Mouse (Mus musculus): Measurements from ENCODE around the gene BC005624. TPM values are rescaled to one million over a fixed set of nuclear protein-coding genes. Genes with fewer than 3 reads are reported as not detected.

The BC005624 gene
- 4.2 and 6.4 TPM in 2 replicates for polyA plus RNA-seq (2012; rRNA removed; ENCODE audit: low replicate concordance)

DNA sequence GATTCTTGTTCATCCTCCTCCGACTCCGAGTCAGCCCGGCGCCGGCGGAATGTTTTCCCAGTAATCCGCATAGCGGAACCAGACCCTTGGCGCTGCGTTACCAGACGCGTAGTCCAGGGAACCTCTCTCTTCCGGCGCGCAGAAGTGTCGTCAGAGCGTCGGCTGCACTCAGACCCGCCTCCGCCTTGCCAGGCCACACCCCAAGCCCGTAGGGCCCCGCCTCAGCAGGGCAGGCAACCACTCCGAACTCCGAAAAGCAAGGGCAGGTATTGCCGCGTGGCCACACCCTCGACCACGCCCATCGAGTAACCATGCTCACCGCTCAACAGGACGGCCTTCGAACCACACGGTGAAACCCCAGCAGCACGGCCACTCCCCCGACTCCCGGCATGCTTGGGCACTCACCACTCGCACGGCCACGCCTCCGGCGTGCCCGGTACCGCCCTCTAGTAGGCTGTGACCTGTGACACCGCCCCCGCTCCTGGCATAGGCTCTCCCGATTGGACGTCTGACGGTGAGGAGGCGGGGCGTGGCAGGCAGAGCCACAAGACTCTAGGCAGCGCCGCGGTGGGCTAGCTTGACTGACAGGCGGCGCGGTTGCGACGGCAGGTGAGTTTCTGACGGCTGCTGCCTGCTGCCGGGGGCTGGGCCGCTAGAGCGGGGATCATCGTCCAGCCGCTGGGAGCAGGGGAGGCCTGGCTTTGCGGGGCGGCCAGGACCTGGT, at the start of gene BC005624, which contains the start of gene Usp20:
Gene BC005624, minus strand, starts transcription at position 412 of the 724 bp plus-strand sequence.
Gene Usp20, plus strand, starts transcription at position 490 of the 724 bp plus-strand sequence.

DNA sequence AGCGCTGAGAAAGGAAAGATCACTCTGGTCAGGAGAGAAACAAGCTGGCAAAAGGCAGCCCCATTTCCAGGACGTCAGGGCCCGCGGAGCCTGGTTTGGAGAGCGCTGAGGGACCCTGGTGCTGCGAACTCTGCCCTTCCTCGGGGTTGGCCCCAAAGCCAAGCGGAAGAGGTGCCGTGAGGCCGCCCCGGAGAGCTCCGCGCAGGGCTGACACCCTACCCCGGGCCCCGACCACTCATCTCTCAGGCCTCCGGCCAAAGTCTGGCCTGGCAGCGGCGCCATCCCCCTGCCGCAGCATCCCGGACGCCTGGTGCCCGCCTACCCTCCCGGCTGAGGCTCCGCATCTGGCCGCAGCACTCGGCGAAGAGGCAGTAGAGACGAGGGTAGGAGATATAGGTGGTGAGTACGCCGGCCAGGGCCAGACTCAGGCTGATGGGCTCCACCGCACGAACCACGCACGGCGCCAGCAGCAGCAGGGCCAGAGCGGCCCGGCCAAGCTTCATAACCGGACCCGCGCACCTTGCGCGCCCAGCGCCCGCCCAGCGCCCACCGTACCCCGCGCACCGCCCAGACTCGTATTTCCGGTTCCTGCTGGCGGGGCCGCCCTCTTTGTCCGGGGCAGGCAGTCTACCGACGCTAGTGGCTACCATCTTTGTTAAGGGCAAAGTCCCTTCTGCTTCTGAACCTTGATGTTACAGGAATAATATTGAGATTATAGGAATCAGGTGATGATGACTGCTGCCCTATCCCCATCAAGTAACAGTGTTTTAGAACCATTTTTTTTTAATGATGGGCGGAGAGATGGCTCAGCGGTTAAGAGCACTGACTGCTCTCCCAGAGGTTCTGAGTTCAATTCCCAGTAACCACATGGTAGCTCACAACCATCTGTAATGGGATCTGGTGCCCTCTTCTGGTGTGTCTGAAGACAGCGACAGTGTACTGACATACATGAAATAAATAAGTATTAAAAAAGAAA, 14.4 kb downstream of the BC005624 start, which contains the start of gene Tor1a:
Gene Tor1a, minus strand, starts transcription at position 582 of the 976 bp plus-strand sequence.

GRCm38 (mm10) chr2:30952824-30953490, 29.0 kb downstream of the BC005624 start, which contains the start of gene Tor1b:
TSS of gene Tor1b (plus strand) at chr2:30952959.

GRCm38 (mm10) chr2:30929483-30930045, 52.4 kb downstream of the BC005624 start, which contains the start of gene Ptges:
TSS of gene Ptges (minus strand) at chr2:30929863.

Other genes with a start within 250 kb of the BC005624 start
- gene 1700001O22Rik, start 178.5 kb downstream of the BC005624 start, polyA plus RNA-seq (2012; rRNA removed; ENCODE audit: low replicate concordance), result 0.64 and 3.4 TPM in 2 replicates
- gene Ntmt1, start 174.4 kb downstream of the BC005624 start, polyA plus RNA-seq (2012; rRNA removed; ENCODE audit: low replicate concordance), result 21.2 and 24.8 TPM in 2 replicates
- gene Asb6, start 151.9 kb downstream of the BC005624 start, polyA plus RNA-seq (2012; rRNA removed; ENCODE audit: low replicate concordance), result 25.1 and 27.8 TPM in 2 replicates
- gene Prrx2, start 147.2 kb downstream of the BC005624 start, polyA plus RNA-seq (2012; rRNA removed; ENCODE audit: low replicate concordance), result 3.2 and 4.0 TPM in 2 replicates
- 12.7 and 14.5 TPM in 2 replicates for gene Ptges, start 52.3 kb downstream of the BC005624 start, polyA plus RNA-seq (2012; rRNA removed; ENCODE audit: low replicate concordance)
- gene Tor1b, start 29.2 kb downstream of the BC005624 start, polyA plus RNA-seq (2012; rRNA removed; ENCODE audit: low replicate concordance), result 12.3 and 19.9 TPM in 2 replicates
- gene Tor1a, start 14.3 kb downstream of the BC005624 start, polyA plus RNA-seq (2012; rRNA removed; ENCODE audit: low replicate concordance), result 66.2 and 88.2 TPM in 2 replicates
- 5.2 and 11.9 TPM in 2 replicates for gene Usp20, start 78 bp upstream of the BC005624 start, polyA plus RNA-seq (2012; rRNA removed; ENCODE audit: low replicate concordance)
- gene Fnbp1, start 159.8 kb upstream of the BC005624 start, polyA plus RNA-seq (2012; rRNA removed; ENCODE audit: low replicate concordance), result 21.3 and 28.8 TPM in 2 replicates
- gene Gpr107, start 170.1 kb upstream of the BC005624 start, polyA plus RNA-seq (2012; rRNA removed; ENCODE audit: low replicate concordance), result 19.3 and 26.8 TPM in 2 replicates